Mouse (Mus musculus): ENCODE data around the gene Trpv4. TPM values are rescaled to one million over a fixed set of nuclear protein-coding genes. Genes with fewer than 3 reads are reported as not detected.

Gene Trpv4
- polyA plus RNA-seq, 1 experiment from 2014 or later, result 0.38 TPM

DNA sequence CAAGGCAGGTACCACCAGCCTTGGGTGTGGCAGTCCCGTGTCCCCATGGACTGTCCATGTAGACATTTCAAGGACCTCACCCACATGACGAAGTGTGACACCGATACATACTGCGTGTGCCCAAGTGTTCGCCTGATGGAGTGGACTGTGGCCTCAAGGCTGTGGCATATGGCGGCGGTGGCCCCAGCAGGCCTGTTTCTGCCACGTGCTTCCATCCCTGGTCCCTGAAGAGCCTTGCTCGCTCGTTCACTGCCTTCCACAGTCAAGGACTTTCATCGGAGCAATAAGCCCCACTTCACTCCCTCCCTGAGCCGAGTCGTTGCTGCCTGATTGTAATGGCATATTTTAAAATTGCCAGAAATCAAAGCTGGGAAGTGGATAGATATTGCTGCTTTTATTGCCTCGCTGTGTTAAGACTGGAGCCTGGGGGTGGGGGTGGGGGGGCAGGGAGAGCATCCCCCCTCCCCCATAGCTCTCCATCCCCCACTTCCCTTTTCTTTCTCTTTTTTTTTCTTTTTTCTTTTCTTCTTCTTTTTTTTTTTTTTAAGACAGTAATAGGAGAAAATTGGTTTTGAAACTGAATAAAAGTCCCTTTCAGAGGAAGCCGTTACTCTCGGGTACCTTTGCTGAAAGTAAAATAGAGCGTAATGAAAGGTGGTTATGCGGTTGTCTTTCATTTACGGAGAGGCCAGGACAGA lies 65.6 kb downstream of the Trpv4 start:
- no peak overlapping the region for H3K9ac ChIP-seq (replicated peaks)
- no peak for ATAC-seq
- TF ChIP-seq EP300 (IDR thresholded peaks at IDR 0.05; ENCODE audit: low read depth) (no peak), CTCF (IDR thresholded peaks at IDR 0.05; ENCODE audit: low read depth) (no peak)
- H3K36me3 ChIP-seq (replicated peaks; ENCODE audit: insufficient read depth, low read length), result no peaks in the 10 kb centered on the region
- H3K27ac ChIP-seq (ENCODE audit: low read depth), result no peak overlapping the region
- DNase-seq, result no peak
- H3K27me3 ChIP-seq (ENCODE audit: insufficient read depth, low read length), result no peaks in the 10 kb centered on the region
- no peak overlapping the region for H3K4me2 ChIP-seq (ENCODE audit: low read depth, low read length)
- no peaks in the 10 kb centered on the region for H3K9me3 ChIP-seq (ENCODE audit: low read length)
- H3K4me1 ChIP-seq (ENCODE audit: insufficient read depth), result peaks cover 86% of the 10 kb centered on the region
- 67% methylated on average over 19 of the region's 19 CpGs for WGBS (ENCODE audit: insufficient replicate concordance)
- H3K4me3 ChIP-seq (ENCODE audit: low read depth, low read length), result no peak overlapping the region

DNA sequence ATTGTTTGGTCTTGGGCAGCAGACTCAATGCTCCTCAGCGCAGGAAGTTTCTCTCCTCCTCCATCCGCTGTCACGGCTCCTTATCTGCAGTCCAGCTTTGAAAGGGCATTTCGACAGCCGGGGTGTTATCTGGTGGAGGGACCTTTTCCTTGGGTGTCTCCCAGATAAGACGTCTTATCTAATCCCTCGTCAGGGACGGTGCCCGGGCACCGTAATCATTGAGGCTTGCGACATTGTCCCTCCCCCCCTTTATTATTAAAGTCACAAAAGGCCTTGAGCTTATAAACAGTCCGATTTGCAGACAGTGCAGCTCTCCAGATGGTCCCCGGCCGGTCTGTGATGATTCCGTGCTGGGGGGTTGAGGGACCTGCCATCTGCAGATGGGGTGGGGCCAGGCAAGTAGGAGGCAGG lies 67.1 kb downstream of the Trpv4 start:
- peaks cover 72% of the 10 kb centered on the region for H3K4me1 ChIP-seq (ENCODE audit: insufficient read depth)
- peak overlapping the region; percentile 16 for H3K4me2 ChIP-seq (ENCODE audit: low read depth, low read length)
- 18% methylated on average over 15 of the region's 15 CpGs for WGBS (ENCODE audit: insufficient replicate concordance)
- no peaks in the 10 kb centered on the region for H3K9me3 ChIP-seq (ENCODE audit: low read length)
- no peaks in the 10 kb centered on the region for H3K27me3 ChIP-seq (ENCODE audit: insufficient read depth, low read length)
- DNase-seq, result no peak
- no peaks in the 10 kb centered on the region for H3K36me3 ChIP-seq (replicated peaks; ENCODE audit: insufficient read depth, low read length)
- 0 out of 2 replicates have a peak overlapping the region, but pooled peaks have one; percentile 22 for H3K27ac ChIP-seq (ENCODE audit: low read depth)
- peak; percentile 41; the same call in 1 of the 2 replicates for TF ChIP-seq EP300 (IDR thresholded peaks at IDR 0.05; ENCODE audit: low read depth)
- no peak for TF ChIP-seq CTCF (IDR thresholded peaks at IDR 0.05; ENCODE audit: low read depth)
- ATAC-seq, result no peak
- H3K4me3 ChIP-seq (ENCODE audit: low read depth, low read length), result no peak overlapping the region
- H3K9ac ChIP-seq (replicated peaks), result no peak overlapping the region

DNA sequence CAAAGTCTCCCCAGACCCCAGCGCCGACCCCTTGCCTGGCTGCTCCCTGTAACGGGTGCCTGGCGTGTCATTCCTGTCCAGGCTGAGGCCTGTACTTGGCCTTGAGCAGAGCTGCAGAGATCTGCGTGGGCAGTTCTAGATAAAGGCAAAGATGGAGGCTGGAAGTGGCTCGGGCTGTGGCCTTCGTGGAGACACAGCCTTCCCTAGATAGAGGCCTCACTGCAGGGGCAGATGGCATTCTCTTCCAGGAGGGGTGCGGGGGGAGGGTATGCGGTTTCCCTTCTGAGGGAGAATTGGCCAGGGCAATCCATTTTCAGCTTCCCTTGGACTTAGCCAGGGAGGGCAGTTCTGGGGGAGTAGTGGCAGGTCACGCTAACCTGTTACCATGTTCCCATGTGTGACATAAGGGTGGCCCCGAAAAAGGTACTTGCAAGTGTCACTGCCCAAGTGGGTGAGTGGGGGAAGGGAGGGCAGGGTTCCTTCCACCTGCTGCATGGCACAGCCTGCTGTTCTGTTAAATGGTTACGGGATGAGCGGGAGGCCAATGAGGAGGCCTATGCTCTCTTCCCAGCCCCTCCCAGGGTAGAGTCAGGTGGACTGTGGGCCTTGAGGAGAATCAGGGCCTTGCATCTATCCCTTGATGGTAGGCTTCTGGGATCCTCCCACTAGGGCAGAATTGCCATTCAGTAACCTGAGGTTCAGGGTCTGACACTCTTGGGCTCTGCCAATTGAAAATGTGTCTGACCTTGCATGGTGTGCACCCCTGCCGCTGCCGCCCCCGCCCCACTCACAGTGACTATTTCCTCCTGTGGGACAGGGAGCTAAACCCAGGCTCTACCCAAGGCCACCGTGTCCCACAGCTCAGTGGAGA lies 67.9 kb downstream of the Trpv4 start:
- no peak overlapping the region for H3K4me3 ChIP-seq (ENCODE audit: low read depth, low read length)
- H3K9me3 ChIP-seq (ENCODE audit: low read length), result no peaks in the 10 kb centered on the region
- no peak for ATAC-seq
- TF ChIP-seq EP300 (IDR thresholded peaks at IDR 0.05; ENCODE audit: low read depth) (no peak), CTCF (IDR thresholded peaks at IDR 0.05; ENCODE audit: low read depth) (no peak)
- DNase-seq, result no peak
- no peak overlapping the region for H3K4me2 ChIP-seq (ENCODE audit: low read depth, low read length)
- no peaks in the 10 kb centered on the region for H3K36me3 ChIP-seq (replicated peaks; ENCODE audit: insufficient read depth, low read length)
- no peaks in the 10 kb centered on the region for H3K27me3 ChIP-seq (ENCODE audit: insufficient read depth, low read length)
- peaks cover 64% of the 10 kb centered on the region for H3K4me1 ChIP-seq (ENCODE audit: insufficient read depth)
- H3K9ac ChIP-seq (replicated peaks), result no peak overlapping the region
- no peak overlapping the region for H3K27ac ChIP-seq (ENCODE audit: low read depth)
- WGBS (ENCODE audit: insufficient replicate concordance), result 57% methylated on average over 17 of the region's 17 CpGs

DNA sequence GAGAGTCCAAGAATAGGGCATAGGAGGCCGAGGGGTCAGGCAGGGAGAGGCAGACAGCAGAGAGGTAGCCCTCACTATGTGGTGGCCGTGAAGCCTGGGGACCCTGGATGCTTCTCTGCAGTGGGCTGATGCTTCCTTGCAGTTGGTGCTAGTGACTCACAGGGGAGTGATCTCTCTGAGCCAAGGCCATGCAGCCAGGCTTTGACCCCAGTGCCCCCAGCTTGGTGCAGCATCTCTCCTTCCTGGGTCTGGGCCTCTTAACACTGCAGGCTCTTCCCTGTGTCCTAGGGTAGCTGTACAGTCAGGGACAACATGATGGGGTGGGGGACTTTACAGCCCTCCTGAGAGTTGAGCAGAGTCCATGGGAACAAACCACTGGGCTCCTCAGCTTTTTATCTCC lies 68.8 kb downstream of the Trpv4 start:
- Histone ChIP-seq H3K4me1 (ENCODE audit: insufficient read depth) (peaks cover 55% of the 10 kb centered on the region), H3K36me3 (replicated peaks; ENCODE audit: insufficient read depth, low read length) (no peaks in the 10 kb centered on the region), H3K27me3 (ENCODE audit: insufficient read depth, low read length) (no peaks in the 10 kb centered on the region), H3K9me3 (ENCODE audit: low read length) (no peaks in the 10 kb centered on the region), H3K9ac (replicated peaks) (no peak overlapping the region), H3K4me2 (ENCODE audit: low read depth, low read length) (no peak overlapping the region), H3K4me3 (ENCODE audit: low read depth, low read length) (no peak overlapping the region), H3K27ac (ENCODE audit: low read depth) (no peak overlapping the region)
- WGBS (ENCODE audit: insufficient replicate concordance), result 28% methylated on average over 2 of the region's 2 CpGs
- DNase-seq (no peak), ATAC-seq (no peak)
- no peak for TF ChIP-seq EP300 (IDR thresholded peaks at IDR 0.05; ENCODE audit: low read depth)
- TF ChIP-seq CTCF (IDR thresholded peaks at IDR 0.05; ENCODE audit: low read depth), result no peak

DNA sequence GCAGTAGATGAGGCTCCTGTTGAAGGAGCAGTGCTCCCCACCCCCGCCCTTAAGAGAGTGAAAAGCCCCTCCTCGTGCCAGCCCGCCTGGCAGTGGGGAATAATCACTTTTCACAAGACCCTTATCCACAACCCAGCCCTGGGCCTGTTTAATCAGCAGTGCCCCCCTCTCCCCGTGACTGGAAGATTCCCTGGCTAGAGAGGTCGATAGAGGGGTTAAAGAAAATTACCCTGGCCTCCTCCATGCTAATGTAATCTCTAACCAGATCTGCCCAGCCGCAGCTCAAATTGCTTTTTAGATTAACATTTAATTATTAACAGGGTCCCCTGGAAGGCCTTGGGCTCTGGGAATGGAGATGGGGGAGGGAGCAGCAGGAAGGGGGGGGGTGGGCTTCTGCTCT lies 69.2 kb downstream of the Trpv4 start:
- ATAC-seq (no peak), DNase-seq (no peak)
- Histone ChIP-seq H3K4me1 (ENCODE audit: insufficient read depth) (peaks cover 51% of the 10 kb centered on the region), H3K27me3 (ENCODE audit: insufficient read depth, low read length) (no peaks in the 10 kb centered on the region), H3K36me3 (replicated peaks; ENCODE audit: insufficient read depth, low read length) (no peaks in the 10 kb centered on the region), H3K9me3 (ENCODE audit: low read length) (no peaks in the 10 kb centered on the region), H3K4me3 (ENCODE audit: low read depth, low read length) (no peak overlapping the region), H3K27ac (ENCODE audit: low read depth) (no peak overlapping the region), H3K9ac (replicated peaks) (no peak overlapping the region), H3K4me2 (ENCODE audit: low read depth, low read length) (no peak overlapping the region)
- TF ChIP-seq EP300 (IDR thresholded peaks at IDR 0.05; ENCODE audit: low read depth) (no peak), CTCF (IDR thresholded peaks at IDR 0.05; ENCODE audit: low read depth) (no peak)
- WGBS (ENCODE audit: insufficient replicate concordance), result 57% methylated on average over 6 of the region's 6 CpGs

DNA sequence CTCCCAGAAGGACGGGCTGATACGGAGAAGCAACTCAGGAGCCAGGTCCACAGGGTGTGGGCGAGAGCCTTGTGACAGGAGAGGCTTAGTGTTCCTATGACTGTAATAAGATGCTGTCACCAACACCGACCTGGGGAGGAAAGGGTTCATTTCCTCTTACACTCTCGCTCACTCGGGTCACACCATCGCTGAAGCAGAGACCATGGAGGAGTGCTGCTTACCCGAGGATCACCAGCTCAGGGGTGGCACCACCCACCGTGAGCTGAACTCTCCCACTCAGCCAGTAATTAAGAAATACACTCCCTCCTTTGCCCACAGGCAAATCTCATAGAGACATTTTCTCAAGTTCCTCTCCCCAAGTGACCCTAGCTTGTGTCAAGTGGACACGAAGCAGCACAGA lies 69.8 kb downstream of the Trpv4 start:
- DNase-seq (no peak), ATAC-seq (no peak)
- no peak overlapping the region for H3K4me3 ChIP-seq (ENCODE audit: low read depth, low read length)
- WGBS (ENCODE audit: insufficient replicate concordance), result 36% methylated on average over 10 of the region's 10 CpGs
- H3K4me2 ChIP-seq (ENCODE audit: low read depth, low read length), result no peak overlapping the region
- TF ChIP-seq CTCF (IDR thresholded peaks at IDR 0.05; ENCODE audit: low read depth), result no peak
- TF ChIP-seq EP300 (IDR thresholded peaks at IDR 0.05; ENCODE audit: low read depth), result no peak
- no peaks in the 10 kb centered on the region for H3K9me3 ChIP-seq (ENCODE audit: low read length)
- H3K27ac ChIP-seq (ENCODE audit: low read depth), result no peak overlapping the region
- no peaks in the 10 kb centered on the region for H3K27me3 ChIP-seq (ENCODE audit: insufficient read depth, low read length)
- no peaks in the 10 kb centered on the region for H3K36me3 ChIP-seq (replicated peaks; ENCODE audit: insufficient read depth, low read length)
- peaks cover 46% of the 10 kb centered on the region for H3K4me1 ChIP-seq (ENCODE audit: insufficient read depth)
- H3K9ac ChIP-seq (replicated peaks), result no peak overlapping the region
